ENCODE assay signal across 19 mouse cellular contexts in the genomic region with DNA sequence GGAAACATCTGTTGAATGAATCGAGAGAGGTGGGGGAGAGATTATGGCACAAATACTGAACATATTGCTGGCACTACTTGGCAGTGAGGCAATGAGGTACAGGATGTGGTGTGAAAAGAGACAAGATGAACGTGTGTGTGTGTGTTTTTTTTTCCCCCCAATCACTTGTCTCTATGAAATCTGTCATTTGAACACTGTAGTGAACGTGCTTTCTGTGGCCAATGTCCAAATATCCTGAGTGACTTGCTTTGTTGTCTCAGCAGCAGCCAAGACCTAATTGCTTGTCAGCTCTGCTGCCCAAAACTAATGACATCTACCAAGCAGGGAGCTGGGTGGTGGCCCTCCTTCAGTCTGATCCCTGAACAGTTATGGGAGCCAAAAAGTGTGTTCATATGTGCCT.
DNase-seq lines count a peak whose midpoint lies in the region; ATAC-seq lines count a peak whose summit lies in the region.
"Had no signal": no experiment of that assay in that cellular context is flagged by ENCODE, and none has a peak within 500 bp of the region (broad histone marks: within the 10 kb centered on the region; RNA-seq: fewer than 3 reads in every experiment).

No protein-coding gene starts in this region.

- no peaks in the 10 kb centered on the region for H3K4me1 ChIP-seq in hindbrain, embryonic 16.5 days (ENCODE audit: control insufficient read depth, insufficient read depth, low read depth, low read length)
- no peaks in the 10 kb centered on the region for H3K4me1 ChIP-seq in hindbrain, embryonic 10.5 days (replicated peaks)
- H3K4me1 ChIP-seq: heart, embryonic 10.5 days; hindbrain, embryonic 13.5 days; midbrain, embryonic 12.5 days; stomach, embryonic 15.5 days had no signal

- 0 out of 2 replicates have a peak, but pooled peaks have one; percentile 40 for ATAC-seq in hindbrain, embryonic 16.5 days
- ATAC-seq: intestine, postnatal 0 days had no signal

- H3K9me3 ChIP-seq in hindbrain, embryonic 16.5 days (ENCODE audit: control insufficient read depth, low read length) = no peaks in the 10 kb centered on the region
- H3K9me3 ChIP-seq in hindbrain, embryonic 10.5 days = no peaks in the 10 kb centered on the region
- H3K9me3 ChIP-seq: heart, embryonic 10.5 days; hindbrain, embryonic 13.5 days; midbrain, embryonic 12.5 days; stomach, embryonic 15.5 days had no signal

- no peaks in the 10 kb centered on the region for H3K36me3 ChIP-seq in hindbrain, embryonic 16.5 days (ENCODE audit: control insufficient read depth, insufficient read depth, low read length)
- H3K36me3 ChIP-seq in hindbrain, embryonic 10.5 days = no peaks in the 10 kb centered on the region
- H3K36me3 ChIP-seq: heart, embryonic 10.5 days; hindbrain, embryonic 13.5 days; midbrain, embryonic 12.5 days; stomach, embryonic 15.5 days had no signal

- no peak for DNase-seq in hindbrain, embryonic 10.5 days (ENCODE audit: low spot score)
- DNase-seq in Muller cell, postnatal 12 days (ENCODE audit: inconsistent ontology term) = peak; percentile 56
- DNase-seq in adipocyte (ENCODE audit: low spot score) = peak; percentile 6
- DNase-seq in layer of hippocampus, adult 8-10 months (ENCODE audit: low spot score in 2 of 2) = peak; percentile 5 to 8
- no peak for DNase-seq in heart, adult 9 months (ENCODE audit: low spot score in 2 of 2)
- DNase-seq in right cerebral cortex, adult 2 months (ENCODE audit: low spot score in 2 of 2) = no peak
- no peak for DNase-seq in left cerebral cortex, adult 9 months (ENCODE audit: low spot score in 2 of 2)
- DNase-seq: adrenal gland, postnatal 10 days; cerebellum, adult 8-10 months; heart, postnatal 10 days; liver; lung, postnatal 10 days; thymus, adult 2 months had no signal

- WGBS in hindbrain, embryonic 16.5 days = 49% methylated on average over 3 of the region's 3 CpGs
- 77% methylated on average over 3 of the region's 3 CpGs for WGBS in hindbrain, embryonic 10.5 days

- H3K4me2 ChIP-seq in hindbrain, embryonic 16.5 days (ENCODE audit: low read length) = no peak overlapping the region
- H3K4me2 ChIP-seq: hindbrain, embryonic 13.5 days; midbrain, embryonic 12.5 days; stomach, embryonic 15.5 days had no signal

- no peak overlapping the region for H3K9ac ChIP-seq in hindbrain, embryonic 16.5 days (ENCODE audit: low read depth, low read length)
- H3K9ac ChIP-seq: hindbrain, embryonic 13.5 days; midbrain, embryonic 12.5 days; stomach, embryonic 15.5 days had no signal

- no peaks in the 10 kb centered on the region for H3K27me3 ChIP-seq in hindbrain, embryonic 16.5 days (replicated peaks; ENCODE audit: control insufficient read depth, insufficient read depth, low read length)
- H3K27me3 ChIP-seq in hindbrain, embryonic 10.5 days (ENCODE audit: insufficient read depth, poor library complexity, severe bottlenecking) = no peaks in the 10 kb centered on the region
- H3K27me3 ChIP-seq: hindbrain, embryonic 13.5 days; midbrain, embryonic 12.5 days; stomach, embryonic 15.5 days had no signal

- H3K4me3 ChIP-seq in hindbrain, embryonic 16.5 days (ENCODE audit: low read length) = no peak overlapping the region
- no peak overlapping the region for H3K4me3 ChIP-seq in hindbrain, embryonic 10.5 days
- H3K4me3 ChIP-seq: heart, embryonic 10.5 days; hindbrain, embryonic 13.5 days; midbrain, embryonic 12.5 days; stomach, embryonic 15.5 days had no signal

- H3K27ac ChIP-seq in hindbrain, embryonic 16.5 days (ENCODE audit: low read depth, low read length) = no peak overlapping the region
- H3K27ac ChIP-seq in hindbrain, embryonic 10.5 days = no peak overlapping the region
- H3K27ac ChIP-seq: heart, embryonic 10.5 days; hindbrain, embryonic 13.5 days; midbrain, embryonic 12.5 days; stomach, embryonic 15.5 days had no signal

Comparison
In these comparisons a context has a peak if more than half of its experiments do, and no peak if none do; other contexts are left out.
1. DNase-seq: peak in Muller cell, postnatal 12 days (single experiment), adipocyte (single experiment) and layer of hippocampus, adult 8-10 months (2 of 2); none in hindbrain, embryonic 10.5 days (single experiment), heart, adult 9 months (0 of 2), right cerebral cortex, adult 2 months (0 of 2) and left cerebral cortex, adult 9 months (0 of 2).